Mouse (Mus musculus) layer of hippocampus, adult 18-20 months (tissue): ENCODE data around the gene Acads. TPM values are rescaled to one million over a fixed set of nuclear protein-coding genes. Genes with fewer than 3 reads are reported as not detected.
A peak's percentile ranks its signal among the peaks of the same experiment; 100 is the strongest.
"Not testable (repeated sequence)": the region's sequence is repeated elsewhere in the genome, so short reads cannot be mapped to it uniquely, and the experiment has no call there.

Experiments used
- DNase-seq, 2 experiments: peaks; one replicate each; pipeline ENCODE4 v3.0.0; 2022; ENCODE audit warnings: low spot score in 2 of 2
- long read RNA-seq: library from polyadenylated mRNA; stranded (forward); transcript quantifications from one replicate; pipeline ENCODE4 v2.0.0, GENCODE M21; 2021
- total RNA-seq, 2 experiments: library from RNA; stranded (reverse); gene quantifications; 2 replicates each; pipeline ENCODE4 v1.2.3; 2021

Acads gene
- 1 to 10 TPM; 7.5 to 8.1 TPM for total RNA-seq
- long read RNA-seq, partial matches to known transcripts = 1 of 4 reads
- long read RNA-seq, other reads (novel, unspliced or antisense) = 1 of 4 reads

- peak in 1 of 2 experiments; percentile 52 for DNase-seq
These were observed at the start of gene Acads for GRCm38 (mm10) chr5:115118961-115119570. Acads (minus strand) TSS chr5:115119346.

- no peak for DNase-seq
These were observed 48.2 kb upstream of the Acads start for GRCm38 (mm10) chr5:115167396-115167795.

GRCm38 (mm10) chr5:115166815-115167194 is 47.7 kb upstream of the Acads start:
- no peak for DNase-seq

- no peak for DNase-seq
These were observed 47.0 kb upstream of the Acads start for GRCm38 (mm10) chr5:115165895-115166814.

GRCm38 (mm10) chr5:115165351-115165750 is 46.2 kb upstream of the Acads start:
- no peak for DNase-seq

- not testable (repeated sequence) for DNase-seq
These were observed 45.3 kb upstream of the Acads start for GRCm38 (mm10) chr5:115164446-115164845.

GRCm38 (mm10) chr5:115163563-115163962 is 44.4 kb upstream of the Acads start:
- DNase-seq = peak in 1 of 2 experiments; percentile 80

- not testable (repeated sequence) for DNase-seq
These were observed 42.8 kb upstream of the Acads start for GRCm38 (mm10) chr5:115161940-115162279.

GRCm38 (mm10) chr5:115161064-115161939 is 42.2 kb upstream of the Acads start:
- no peak for DNase-seq

- no peak for DNase-seq
These were observed 41.5 kb upstream of the Acads start for GRCm38 (mm10) chr5:115160655-115161054.

GRCm38 (mm10) chr5:115159165-115159564 is 40.0 kb upstream of the Acads start:
- no peak for DNase-seq

- peak; percentile 99 to 100 for DNase-seq
These were observed 39.2 kb upstream of the Acads start, which contains the start of gene Mlec for GRCm38 (mm10) chr5:115158040-115158983. Mlec (minus strand) TSS chr5:115158179.

GRCm38 (mm10) chr5:115156933-115157589 is 37.9 kb upstream of the Acads start:
- DNase-seq = no peak

GRCm38 (mm10) chr5:115156401-115156800 is 37.3 kb upstream of the Acads start:
- DNase-seq = no peak

GRCm38 (mm10) chr5:115155831-115156230 is 36.7 kb upstream of the Acads start:
- no peak for DNase-seq

- no peak for DNase-seq
These were observed 36.0 kb upstream of the Acads start for GRCm38 (mm10) chr5:115155156-115155631.

GRCm38 (mm10) chr5:115152132-115152956 is 33.2 kb upstream of the Acads start:
- no peak for DNase-seq

GRCm38 (mm10) chr5:115151457-115151856 is 32.3 kb upstream of the Acads start:
- no peak for DNase-seq

- no peak for DNase-seq
These were observed 31.8 kb upstream of the Acads start for GRCm38 (mm10) chr5:115150991-115151390.
